ENCODE assay signal across 10 mouse cellular contexts in the genomic region with DNA sequence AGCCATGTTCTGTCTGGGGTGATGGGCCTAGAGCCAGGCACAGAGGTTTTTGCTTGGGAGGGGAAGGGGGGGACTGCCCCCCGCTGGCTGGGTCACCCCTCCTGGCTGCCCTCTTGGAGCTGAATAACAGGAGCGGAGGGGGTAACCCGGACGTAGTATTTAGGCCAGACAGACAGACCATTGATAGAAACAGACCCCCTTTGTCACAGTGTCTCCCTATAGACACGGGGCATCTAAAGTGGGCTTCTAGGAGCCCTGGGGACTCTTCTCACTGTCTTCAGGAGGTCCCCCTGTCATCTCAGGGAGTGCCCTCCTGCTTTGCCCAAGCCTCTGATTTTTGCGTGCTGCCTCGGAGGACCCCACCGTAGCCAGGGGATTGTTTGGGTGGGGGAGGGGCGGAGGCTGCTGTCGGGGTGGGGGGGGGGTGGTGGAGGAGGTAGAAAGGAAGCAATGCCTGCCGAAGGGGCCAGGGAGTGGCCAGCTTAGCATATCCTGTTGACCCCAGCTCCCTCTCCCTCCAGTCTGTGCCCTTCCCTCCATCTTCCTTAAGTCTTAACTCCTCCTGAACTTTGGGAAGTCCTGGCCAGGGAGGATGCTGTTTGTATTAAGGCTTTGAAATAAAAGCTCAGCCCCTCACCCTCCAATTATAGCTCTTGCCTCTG. TPM values are rescaled to one million over a fixed set of nuclear protein-coding genes. Genes with fewer than 3 reads are reported as not detected.
DNase-seq lines count a peak whose midpoint lies in the region; ATAC-seq and TF ChIP-seq lines count a peak whose summit lies in the region.
"Had no signal": no experiment of that assay in that cellular context is flagged by ENCODE, and none has a peak within 500 bp of the region (broad histone marks: within the 10 kb centered on the region; RNA-seq: fewer than 3 reads in every experiment).

No protein-coding gene starts in this region.

- H3K36me3 ChIP-seq in heart, embryonic 13.5 days, result peaks cover 39% of the 10 kb centered on the region
- peaks cover 36% of the 10 kb centered on the region for H3K36me3 ChIP-seq in ES-E14 (ENCODE audit: control insufficient read depth, insufficient read depth, low read length, poor library complexity, severe bottlenecking)
- H3K36me3 ChIP-seq in forebrain, embryonic 16.5 days (ENCODE audit: control insufficient read depth, insufficient read depth), result no peaks in the 10 kb centered on the region
- H3K36me3 ChIP-seq in midbrain, embryonic 11.5 days (ENCODE audit: control insufficient read depth, insufficient read depth, low read length), result no peaks in the 10 kb centered on the region

- 18% methylated on average over 11 of the region's 11 CpGs for WGBS in heart, embryonic 13.5 days
- 8% methylated on average over 11 of the region's 11 CpGs for WGBS in forebrain, embryonic 16.5 days
- 4% methylated on average over 11 of the region's 11 CpGs for WGBS in midbrain, embryonic 11.5 days
- 37% methylated on average over 11 of the region's 11 CpGs for whole genome bisulfite sequencing in cerebellum, adult 2 months

- ATAC-seq in heart, embryonic 13.5 days (ENCODE audit: extremely low read depth, insufficient number of reproducible peaks, low FRiP score, low TSS enrichment), result no peak
- ATAC-seq in forebrain, embryonic 16.5 days, result no peak
- ATAC-seq in midbrain, embryonic 11.5 days (ENCODE audit: low FRiP score), result no peak
- no peak for ATAC-seq in cerebellum, adult (ENCODE audit: insufficient number of reproducible peaks, low FRiP score, low TSS enrichment)

- H3K27ac ChIP-seq in heart, embryonic 13.5 days (replicated peaks), result peak overlapping the region; percentile 93
- H3K27ac ChIP-seq in ES-E14 (ENCODE audit: insufficient read depth, low read depth, low read length, poor library complexity, severe bottlenecking), result peak overlapping the region; percentile 71; the same call in 1 of the 2 replicates
- H3K27ac ChIP-seq in forebrain, embryonic 16.5 days (ENCODE audit: low read length), result no peak overlapping the region
- H3K27ac ChIP-seq in midbrain, embryonic 11.5 days (ENCODE audit: low read depth, low read length), result peak overlapping the region; percentile 30; the same call in 1 of the 2 replicates
- H3K27ac ChIP-seq in cerebellum, adult 2 months (ENCODE audit: insufficient read depth, low read length), result no peak overlapping the region

- H3K9ac ChIP-seq in heart, embryonic 13.5 days, result peak overlapping the region; percentile 86
- H3K9ac ChIP-seq in ES-E14 (ENCODE audit: insufficient read depth, low read depth, low read length, poor library complexity, severe bottlenecking), result peak overlapping the region; percentile 49; the same call in 1 of the 2 replicates
- H3K9ac ChIP-seq in forebrain, embryonic 16.5 days (replicated peaks; ENCODE audit: low read depth, low read length), result peak overlapping the region; percentile 30; the same call in 1 of the 2 replicates
- peak overlapping the region; percentile 54 for H3K9ac ChIP-seq in midbrain, embryonic 11.5 days (ENCODE audit: low read length)

- no peaks in the 10 kb centered on the region for H3K27me3 ChIP-seq in heart, embryonic 13.5 days (replicated peaks)
- H3K27me3 ChIP-seq in forebrain, embryonic 16.5 days (replicated peaks; ENCODE audit: control insufficient read depth, insufficient read depth, low read length), result peaks cover 12% of the 10 kb centered on the region
- H3K27me3 ChIP-seq in midbrain, embryonic 11.5 days (ENCODE audit: control insufficient read depth, insufficient read depth, low read length), result peaks cover 24% of the 10 kb centered on the region
- no peaks in the 10 kb centered on the region for H3K27me3 ChIP-seq in cerebellum, adult 2 months (ENCODE audit: control insufficient read depth, insufficient read depth, low read length)

- H3K4me3 ChIP-seq in heart, embryonic 13.5 days, result peak overlapping the region; percentile 10
- H3K4me3 ChIP-seq in ES-E14 (ENCODE audit: insufficient read depth in 1 of 2, low read depth in 1 of 2, low read length in 2 of 2, poor library complexity in 1 of 2, severe bottlenecking in 1 of 2), result peak overlapping the region; percentile 57 to 61
- H3K4me3 ChIP-seq in forebrain, embryonic 16.5 days (replicated peaks; ENCODE audit: low read length), result no peak overlapping the region
- H3K4me3 ChIP-seq in midbrain, embryonic 11.5 days (ENCODE audit: low read depth, low read length), result peak overlapping the region; percentile 4; the same call in 1 of the 2 replicates
- no peak overlapping the region for H3K4me3 ChIP-seq in cerebellum, adult 2 months (replicated peaks; ENCODE audit: insufficient read depth, low read depth, low read length)
- H3K4me3 ChIP-seq: megakaryocyte, embryonic 14.5 days had no signal

- no peak for DNase-seq in heart, adult 9 months (ENCODE audit: low spot score in 2 of 2)
- DNase-seq in ES-E14 (ENCODE audit: low read depth, low spot score), result no peak
- DNase-seq in midbrain, embryonic 11.5 days (ENCODE audit: low spot score, missing footprints), result peak; percentile 87
- DNase-seq in spleen, adult 18-20 months, result no peak
- DNase-seq in cerebellum, adult 2 months, result no peak

- TF ChIP-seq POLR2A in cerebellum, adult 2 months (IDR thresholded peaks at IDR 0.05; ENCODE audit: borderline replicate concordance, insufficient read depth, low read length), result no peak

- no peaks in the 10 kb centered on the region for H3K9me3 ChIP-seq in heart, embryonic 13.5 days
- no peaks in the 10 kb centered on the region for H3K9me3 ChIP-seq in ES-E14 (ENCODE audit: control insufficient read depth, insufficient read depth, low read depth, low read length)
- no peaks in the 10 kb centered on the region for H3K9me3 ChIP-seq in forebrain, embryonic 16.5 days (ENCODE audit: control insufficient read depth, low read length)
- no peaks in the 10 kb centered on the region for H3K9me3 ChIP-seq in midbrain, embryonic 11.5 days (ENCODE audit: control insufficient read depth, low read length)
- H3K9me3 ChIP-seq: G1E; megakaryocyte, embryonic 14.5 days had no signal

- in situ Hi-C loops in ES-E14 (cut with MboI; ENCODE audit: low sequenced_read_pairs in 2 of 2, unreplicated experiment in 2 of 2), result no loop called here

- TF ChIP-seq CTCF in cerebellum, adult 2 months (IDR thresholded peaks at IDR 0.05; ENCODE audit: borderline replicate concordance, insufficient read depth, low read depth, low read length), result no peak

- H3K4me2 ChIP-seq in heart, embryonic 13.5 days, result peak overlapping the region; percentile 98
- H3K4me2 ChIP-seq in forebrain, embryonic 16.5 days (ENCODE audit: low read length), result peak overlapping the region; percentile 2; the same call in 1 of the 2 replicates
- peak overlapping the region; percentile 34 for H3K4me2 ChIP-seq in midbrain, embryonic 11.5 days

- peaks cover 100% of the 10 kb centered on the region for H3K4me1 ChIP-seq in heart, embryonic 13.5 days
- H3K4me1 ChIP-seq in ES-E14 (ENCODE audit: control insufficient read depth in 2 of 2, insufficient read depth in 2 of 2, low read length in 2 of 2, poor library complexity in 1 of 2), result peaks cover 20 to 44% of the 10 kb centered on the region in 2 experiments; a peak in 3 of 4 replicates
- peaks cover 98% of the 10 kb centered on the region for H3K4me1 ChIP-seq in forebrain, embryonic 16.5 days (replicated peaks; ENCODE audit: control insufficient read depth, insufficient read depth, low read length)
- peaks cover 99% of the 10 kb centered on the region for H3K4me1 ChIP-seq in midbrain, embryonic 11.5 days (ENCODE audit: control insufficient read depth, insufficient read depth, low read length)
- H3K4me1 ChIP-seq in cerebellum, adult 2 months (ENCODE audit: control insufficient read depth, insufficient read depth, low read length), result peaks cover 57% of the 10 kb centered on the region

TF ChIP-seq in ES-E14, 5 proteins besides CTCF, POLR2A, EP300 and RAD21:
- TF ChIP-seq HCFC1 (IDR thresholded peaks at IDR 0.05; ENCODE audit: borderline replicate concordance, insufficient read depth, low read length) (no peak), ZNF384 (IDR thresholded peaks at IDR 0.05; ENCODE audit: low read depth, low read length) (no peak), ZC3H11A (IDR thresholded peaks at IDR 0.05; ENCODE audit: borderline replicate concordance, low read depth, low read length) (no peak), MAFK (IDR thresholded peaks at IDR 0.05; ENCODE audit: insufficient read depth, low read depth, low read length) (no peak), CHD2 (IDR thresholded peaks at IDR 0.05; ENCODE audit: low read depth, low read length) (no peak)

RNA-seq across cellular contexts. Expression of a gene that starts 17.3 kb away (rescaled TPM):
- polyA plus RNA-seq in heart, embryonic 13.5 days (2015; fragmentation: Nextera tagmentation; extraction: Ambion mirVana), result 1.3 and 3.3 TPM in 2 replicates
- 0.27 and 1.7 TPM in 2 replicates for total RNA-seq in ES-E14 (2012; rRNA removed)
- polyA plus RNA-seq in forebrain, embryonic 16.5 days (2015; fragmentation: Nextera tagmentation; extraction: Ambion mirVana), result 0.51 and 1.0 TPM in 2 replicates
- not detected in 2 replicates for polyA plus RNA-seq in midbrain, embryonic 11.5 days (2014; fragmentation: Nextera tagmentation; extraction: Ambion mirVana)
- polyA plus RNA-seq in cerebellum, adult 2 months (2012; rRNA removed), result 1.2 and 2.1 TPM in 2 replicates
- total RNA-seq: G1E had no signal
- polyA plus RNA-seq: G1E had no signal

RNA-seq across cellular contexts. Expression of a gene that starts 37.9 kb away (rescaled TPM):
- polyA plus RNA-seq in heart, embryonic 13.5 days (2015; fragmentation: Nextera tagmentation; extraction: Ambion mirVana), result 27.9 and 28.3 TPM in 2 replicates
- 25.8 and 30.1 TPM in 2 replicates for total RNA-seq in ES-E14 (2012; rRNA removed)
- polyA plus RNA-seq in forebrain, embryonic 16.5 days (2015; fragmentation: Nextera tagmentation; extraction: Ambion mirVana), result 9.5 and 10.6 TPM in 2 replicates
- 13.2 and 14.8 TPM in 2 replicates for polyA plus RNA-seq in midbrain, embryonic 11.5 days (2014; fragmentation: Nextera tagmentation; extraction: Ambion mirVana)
- 13.5 and 15.4 TPM in 2 replicates for polyA plus RNA-seq in cerebellum, adult 2 months (2012; rRNA removed)

RNA-seq across cellular contexts. Expression of a gene that starts 57.9 kb away (rescaled TPM):
- 21.1 and 22.9 TPM in 2 replicates for polyA plus RNA-seq in heart, embryonic 13.5 days (2015; fragmentation: Nextera tagmentation; extraction: Ambion mirVana)
- total RNA-seq in ES-E14 (2012; rRNA removed), result 32.7 and 51.3 TPM in 2 replicates
- 10.3 and 10.9 TPM in 2 replicates for polyA plus RNA-seq in forebrain, embryonic 16.5 days (2015; fragmentation: Nextera tagmentation; extraction: Ambion mirVana)
- polyA plus RNA-seq in midbrain, embryonic 11.5 days (2014; fragmentation: Nextera tagmentation; extraction: Ambion mirVana), result 44.3 and 45.0 TPM in 2 replicates
- 0.30 and 0.36 TPM in 2 replicates for polyA plus RNA-seq in cerebellum, adult 2 months (2012; rRNA removed)

RNA-seq across cellular contexts. Expression of a gene that starts 58.4 kb away (rescaled TPM):
- polyA plus RNA-seq in heart, embryonic 13.5 days (2015; fragmentation: Nextera tagmentation; extraction: Ambion mirVana), result 158 and 170 TPM in 2 replicates
- total RNA-seq in ES-E14 (2012; rRNA removed), result 353 and 381 TPM in 2 replicates
- polyA plus RNA-seq in forebrain, embryonic 16.5 days (2015; fragmentation: Nextera tagmentation; extraction: Ambion mirVana), result 97.6 and 121 TPM in 2 replicates
- 431 and 436 TPM in 2 replicates for polyA plus RNA-seq in midbrain, embryonic 11.5 days (2014; fragmentation: Nextera tagmentation; extraction: Ambion mirVana)
- polyA plus RNA-seq in cerebellum, adult 2 months (2012; rRNA removed), result 0.11 and 0.25 TPM in 2 replicates

Comparison
In these comparisons a context has a peak if more than half of its experiments do, and no peak if none do; other contexts are left out.
1. H3K27ac ChIP-seq: peak in heart, embryonic 13.5 days (single experiment), ES-E14 (single experiment) and midbrain, embryonic 11.5 days (single experiment); none in forebrain, embryonic 16.5 days (single experiment) and cerebellum, adult 2 months (single experiment).
2. H3K4me2 ChIP-seq: peak in every context shown above with its lines; median percentile 98 in heart, embryonic 13.5 days; 34 in midbrain, embryonic 11.5 days; 2 in forebrain, embryonic 16.5 days.
3. H3K4me3 ChIP-seq: peak in heart, embryonic 13.5 days (single experiment), ES-E14 (2 of 2) and midbrain, embryonic 11.5 days (single experiment); none in forebrain, embryonic 16.5 days (single experiment) and cerebellum, adult 2 months (single experiment).
4. H3K9ac ChIP-seq: peak in every context shown above with its lines; median percentile 86 in heart, embryonic 13.5 days; 54 in midbrain, embryonic 11.5 days; 49 in ES-E14; 30 in forebrain, embryonic 16.5 days.